Mouse (Mus musculus) midbrain, embryonic 10.5 days (tissue): Measurements from ENCODE around the gene Zfp568. TPM values are rescaled to one million over a fixed set of nuclear protein-coding genes. Genes with fewer than 3 reads are reported as not detected.

ENCODE experiments used
- DNase-seq: peaks from one replicate; pipeline ENCODE4 v3.0.0-alpha.2; 2017; ENCODE audit warnings: low spot score
- H3K27ac ChIP-seq: fragments of 300-500 bp; sonication (generic); replicated peaks from 2 replicates; pipeline ENCODE4 v1.5.1; 2016; ENCODE audit warnings: mild to moderate bottlenecking
- H3K27me3 ChIP-seq: fragments of 300-500 bp; sonication (generic); 2 replicates; pipeline ENCODE4 v1.6.1; 2016; ENCODE audit warnings: low read depth, mild to moderate bottlenecking; ENCODE audit not compliant: poor library complexity, severe bottlenecking
- H3K36me3 ChIP-seq: fragments of 300-500 bp; sonication (generic); 2 replicates; pipeline ENCODE4 v1.6.1; 2016; ENCODE audit warnings: mild to moderate bottlenecking, moderate library complexity
- H3K4me1 ChIP-seq: fragments of 300-500 bp; sonication (generic); 2 replicates; pipeline ENCODE4 v1.6.1; 2016
- H3K4me3 ChIP-seq: fragments of 300-500 bp; sonication (generic); 2 replicates; pipeline ENCODE4 v1.5.1; 2016; ENCODE audit warnings: mild to moderate bottlenecking, moderate library complexity
- H3K9me3 ChIP-seq: fragments of 300-500 bp; sonication (generic); replicated peaks from 2 replicates; pipeline ENCODE4 v1.6.1; 2016; ENCODE audit warnings: mild to moderate bottlenecking
- WGBS: fragments of 180-500 bp; shearing (Covaris S2); methylation state at CpG from one replicate; pipeline ENCODE4 v1.1.7; 2016; 5-methylcytosine and 5-hydroxymethylcytosine counted together
- polyA plus RNA-seq: library from polyadenylated mRNA; unstranded; fragments of >200 nt; fragmentation: Nextera tagmentation; extraction: Ambion mirVana; gene quantifications from 2 replicates; pipeline ENCODE4 v1.2.1, GENCODE M21; 2016

Gene Zfp568
- polyA plus RNA-seq, 1 experiment from 2014 or later: 23.3 TPM

DNA sequence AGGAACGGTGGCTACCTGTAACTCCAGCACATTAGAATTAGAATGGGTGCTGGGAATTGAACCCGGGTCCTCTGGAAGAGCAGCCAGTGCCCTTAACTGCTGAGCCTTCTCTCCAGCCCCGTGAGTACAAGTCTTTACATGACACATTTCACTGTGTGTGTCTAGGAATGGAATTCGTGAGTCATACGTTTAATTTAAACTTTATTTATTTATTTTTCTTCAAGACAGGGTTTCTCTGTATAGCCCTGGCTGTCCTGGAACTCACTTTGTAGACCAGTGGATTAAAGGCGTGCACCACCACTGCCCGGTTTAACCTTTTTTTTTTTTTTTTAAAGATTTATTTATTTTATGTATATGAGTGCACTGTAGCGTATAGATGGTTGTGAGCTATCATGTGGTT lies 11.4 kb downstream of the Zfp568 start:
- 92% methylated on average over 8 of the region's 8 CpGs for WGBS
- no peak overlapping the region for H3K27ac ChIP-seq
- H3K4me3 ChIP-seq: no peak overlapping the region
- H3K27me3 ChIP-seq: no peaks in the 10 kb centered on the region
- no peaks in the 10 kb centered on the region; the same call in 1 of the 2 replicates for H3K9me3 ChIP-seq
- no peak for DNase-seq
- H3K4me1 ChIP-seq: no peaks in the 10 kb centered on the region
- H3K36me3 ChIP-seq: peaks cover 98% of the 10 kb centered on the region

DNA sequence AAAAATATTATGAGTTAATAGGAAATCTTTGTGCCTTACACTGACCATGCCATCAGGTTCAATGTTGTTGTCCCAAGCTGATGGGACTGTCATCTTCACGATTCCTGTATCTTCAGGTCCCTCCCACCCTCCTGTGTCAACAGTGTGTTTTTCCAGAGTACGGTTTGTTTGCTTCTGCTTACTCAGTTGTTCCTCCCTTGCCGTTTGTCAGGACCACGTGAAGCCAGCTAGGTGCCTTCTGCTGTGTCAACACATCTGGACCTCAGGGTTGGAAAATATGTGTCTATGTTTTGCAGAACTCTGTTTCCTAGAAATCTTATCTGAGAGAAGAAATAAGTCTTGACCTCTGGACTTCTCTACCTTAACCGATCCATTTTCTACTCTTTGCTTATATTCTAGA lies 16.8 kb downstream of the Zfp568 start:
- Histone ChIP-seq H3K4me1 (no peaks in the 10 kb centered on the region), H3K9me3 (no peaks in the 10 kb centered on the region; the same call in 1 of the 2 replicates), H3K4me3 (no peak overlapping the region), H3K36me3 (peaks cover 95% of the 10 kb centered on the region), H3K27me3 (no peaks in the 10 kb centered on the region), H3K27ac (no peak overlapping the region)
- WGBS: 92% methylated on average over 5 of the region's 5 CpGs
- no peak for DNase-seq

DNA sequence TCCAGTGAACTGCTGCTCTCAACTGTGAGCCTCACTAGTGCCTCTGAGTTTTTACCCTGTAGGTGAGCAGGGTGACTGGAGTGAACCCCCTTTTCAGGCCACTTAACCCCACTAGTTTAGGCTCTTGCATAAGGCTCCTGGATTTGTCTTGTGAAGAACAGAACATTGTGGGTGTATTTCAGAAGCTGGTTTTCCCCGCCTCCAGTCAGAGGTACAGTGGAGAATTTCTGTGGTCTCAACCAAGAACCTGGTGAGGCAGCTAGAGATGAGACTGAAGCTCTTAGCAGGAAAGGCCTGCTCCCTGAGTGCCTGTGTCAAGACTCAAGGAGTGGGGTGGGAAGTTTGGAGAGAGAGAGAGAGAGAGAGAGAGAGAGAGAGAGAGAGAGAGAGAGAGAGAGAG lies 23.8 kb downstream of the Zfp568 start:
- DNase-seq: no peak
- H3K27ac ChIP-seq: no peak overlapping the region
- WGBS: 92% methylated on average over 1 of the region's 1 CpGs
- H3K4me3 ChIP-seq: no peak overlapping the region
- no peaks in the 10 kb centered on the region for H3K27me3 ChIP-seq
- peaks cover 89% of the 10 kb centered on the region for H3K36me3 ChIP-seq
- H3K9me3 ChIP-seq: no peaks in the 10 kb centered on the region
- 0 out of 2 replicates have a peak, but pooled peaks cover 4% of the 10 kb centered on the region for H3K4me1 ChIP-seq

- H3K27me3 ChIP-seq: no peaks in the 10 kb centered on the region
- 0 out of 2 replicates have a peak, but pooled peaks cover 4% of the 10 kb centered on the region for H3K4me1 ChIP-seq
- H3K36me3 ChIP-seq: peaks cover 88% of the 10 kb centered on the region
- no peak overlapping the region for H3K4me3 ChIP-seq
- H3K9me3 ChIP-seq: no peaks in the 10 kb centered on the region
- no peak overlapping the region for H3K27ac ChIP-seq
- WGBS: 92% methylated on average over 6 of the region's 6 CpGs
- DNase-seq: no peak
Measured at GRCm38 (mm10) chr7:30008020-30008690, 24.4 kb downstream of the Zfp568 start.

DNA sequence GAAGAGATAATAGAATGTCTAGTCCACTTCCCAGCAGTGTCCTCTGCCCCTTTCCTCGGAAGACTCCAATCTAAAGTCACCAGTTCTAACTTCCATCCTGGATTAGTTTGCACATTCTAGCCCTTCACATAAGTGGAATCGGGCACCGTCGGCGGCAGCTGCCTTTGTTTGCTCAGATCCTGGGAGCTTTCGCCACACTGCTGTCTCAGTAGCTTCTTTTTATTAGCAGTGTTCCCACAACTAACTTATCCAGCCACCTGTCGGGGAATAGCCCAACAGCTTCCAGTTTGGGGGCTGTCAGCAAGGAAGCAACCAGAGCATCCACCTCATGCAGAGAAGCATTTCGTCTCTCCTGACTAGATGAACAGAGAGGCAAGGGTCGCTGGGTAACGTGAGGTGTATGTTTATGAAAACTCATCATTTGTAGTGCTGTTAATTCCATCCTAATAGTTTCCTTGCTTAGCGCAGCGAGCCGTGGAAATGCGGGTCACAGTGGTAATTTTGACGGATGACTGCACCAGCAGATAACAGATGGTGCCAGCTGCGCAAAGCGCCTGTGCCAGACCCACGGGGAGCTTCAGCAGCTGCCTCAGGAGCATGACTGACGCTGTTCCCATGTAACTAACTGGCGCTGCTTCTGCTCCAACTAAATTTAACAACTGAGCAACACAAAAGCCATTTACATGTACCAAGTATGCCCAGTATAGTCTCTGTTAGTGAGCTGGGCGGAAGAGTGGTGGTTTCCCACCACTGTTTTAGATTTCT lies 25.7 kb downstream of the Zfp568 start:
- 0 out of 2 replicates have a peak, but pooled peaks cover 4% of the 10 kb centered on the region for H3K4me1 ChIP-seq
- H3K27ac ChIP-seq: 0 out of 2 replicates have a peak overlapping the region, but pooled peaks have one; percentile 0
- H3K36me3 ChIP-seq: peaks cover 88% of the 10 kb centered on the region
- no peak overlapping the region for H3K4me3 ChIP-seq
- DNase-seq: no peak
- H3K9me3 ChIP-seq: no peaks in the 10 kb centered on the region
- no peaks in the 10 kb centered on the region for H3K27me3 ChIP-seq
- 85% methylated on average over 21 of the region's 21 CpGs for WGBS

- Histone ChIP-seq H3K4me1 (0 out of 2 replicates have a peak, but pooled peaks cover 4% of the 10 kb centered on the region), H3K27ac (no peak overlapping the region), H3K4me3 (no peak overlapping the region), H3K36me3 (peaks cover 87% of the 10 kb centered on the region), H3K9me3 (no peaks in the 10 kb centered on the region), H3K27me3 (no peaks in the 10 kb centered on the region)
- DNase-seq: no peak
- 87% methylated on average over 10 of the region's 10 CpGs for WGBS
Measured at GRCm38 (mm10) chr7:30010551-30011195, 26.9 kb downstream of the Zfp568 start.

- DNase-seq: no peak
- Histone ChIP-seq H3K36me3 (peaks cover 89% of the 10 kb centered on the region), H3K4me3 (no peak overlapping the region), H3K27me3 (no peaks in the 10 kb centered on the region), H3K4me1 (0 out of 2 replicates have a peak, but pooled peaks cover 4% of the 10 kb centered on the region), H3K9me3 (no peaks in the 10 kb centered on the region), H3K27ac (no peak overlapping the region)
- 85% methylated on average over 4 of the region's 4 CpGs for WGBS
Measured at GRCm38 (mm10) chr7:30012956-30013363, 29.2 kb downstream of the Zfp568 start.

DNA sequence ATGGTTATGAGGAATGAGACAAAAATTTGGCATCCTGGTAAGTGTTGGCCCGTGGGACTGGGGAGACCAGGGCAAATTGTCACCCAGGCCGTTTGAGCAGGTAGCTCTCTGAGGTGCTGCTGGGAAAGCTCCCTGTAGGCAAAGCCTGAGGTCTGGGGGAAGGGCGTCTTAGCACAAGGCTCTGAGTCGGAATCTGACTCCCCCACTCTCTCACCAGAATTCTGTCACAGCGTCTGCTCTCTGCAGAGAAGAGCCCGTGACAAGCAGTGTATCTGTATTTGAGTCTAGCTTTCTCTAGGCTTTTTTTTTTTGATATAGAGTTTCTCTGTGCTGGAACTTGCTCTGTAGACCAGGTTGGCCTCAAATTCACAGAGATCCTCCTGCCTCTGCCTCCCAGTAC lies 33.5 kb downstream of the Zfp568 start:
- DNase-seq: no peak

DNA sequence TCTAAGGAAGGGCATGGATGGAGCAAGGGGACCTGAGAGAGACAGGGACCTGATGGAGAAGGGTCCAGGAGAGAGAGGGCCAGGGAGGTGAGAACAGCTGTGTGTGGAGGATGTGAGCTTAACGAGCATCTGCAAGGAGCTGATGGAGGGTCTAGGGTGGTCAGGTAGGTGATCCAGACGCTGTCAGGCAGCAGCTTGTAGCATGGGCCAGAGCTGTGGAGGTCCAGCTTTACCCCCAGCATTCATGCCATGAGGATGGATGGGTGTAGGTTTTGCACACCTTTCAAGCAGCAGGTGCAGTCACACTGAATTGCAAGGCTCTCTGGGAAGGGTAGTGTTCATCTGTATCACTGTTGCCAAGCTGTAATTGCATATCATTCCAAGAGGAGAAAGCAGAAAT lies 35.8 kb downstream of the Zfp568 start:
- no peak overlapping the region for H3K27ac ChIP-seq
- no peak for DNase-seq
- H3K9me3 ChIP-seq: no peaks in the 10 kb centered on the region
- peaks cover 98% of the 10 kb centered on the region for H3K36me3 ChIP-seq
- 90% methylated on average over 2 of the region's 2 CpGs for WGBS
- no peak overlapping the region for H3K4me3 ChIP-seq
- H3K4me1 ChIP-seq: no peaks in the 10 kb centered on the region
- no peaks in the 10 kb centered on the region for H3K27me3 ChIP-seq

More for the DNA sequence above, 33.5 kb downstream of the Zfp568 start:
- no peak overlapping the region for H3K27ac ChIP-seq
- no peaks in the 10 kb centered on the region for H3K9me3 ChIP-seq
- H3K4me3 ChIP-seq: no peak overlapping the region
- no peaks in the 10 kb centered on the region for H3K4me1 ChIP-seq
- WGBS: 94% methylated on average over 6 of the region's 6 CpGs
- no peaks in the 10 kb centered on the region for H3K27me3 ChIP-seq
- peaks cover 93% of the 10 kb centered on the region for H3K36me3 ChIP-seq

DNA sequence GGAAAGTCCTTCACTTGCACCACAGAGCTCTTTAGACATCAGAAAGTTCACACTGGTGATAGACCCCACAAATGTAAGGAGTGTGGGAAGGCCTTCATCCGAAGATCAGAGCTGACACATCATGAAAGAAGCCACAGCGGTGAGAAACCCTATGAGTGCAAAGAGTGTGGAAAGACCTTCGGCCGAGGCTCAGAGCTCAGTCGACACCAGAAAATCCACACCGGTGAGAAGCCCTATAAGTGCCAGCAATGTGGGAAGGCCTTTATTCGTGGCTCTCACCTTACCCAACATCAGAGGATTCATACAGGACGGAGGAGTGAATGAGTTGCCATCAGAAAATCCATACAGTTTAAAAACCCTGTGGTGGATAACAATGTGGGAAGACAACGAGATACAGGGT lies 39.6 kb downstream of the Zfp568 start:
- WGBS: 95% methylated on average over 9 of the region's 9 CpGs
- Histone ChIP-seq H3K27ac (no peak overlapping the region), H3K36me3 (peaks cover 99% of the 10 kb centered on the region)

GRCm38 (mm10) chr7:30023800-30024199 lies 40.0 kb downstream of the Zfp568 start:
- Histone ChIP-seq H3K9me3 (no peaks in the 10 kb centered on the region), H3K36me3 (peaks cover 97% of the 10 kb centered on the region), H3K4me3 (no peak overlapping the region), H3K4me1 (no peaks in the 10 kb centered on the region), H3K27ac (no peak overlapping the region), H3K27me3 (no peaks in the 10 kb centered on the region)
- DNase-seq: no peak
- WGBS: 95% methylated on average over 8 of the region's 8 CpGs

More for the DNA sequence above, 39.6 kb downstream of the Zfp568 start:
- H3K9me3 ChIP-seq: no peaks in the 10 kb centered on the region
- H3K4me1 ChIP-seq: no peaks in the 10 kb centered on the region
- no peak overlapping the region for H3K4me3 ChIP-seq
- no peak for DNase-seq
- no peaks in the 10 kb centered on the region for H3K27me3 ChIP-seq

GRCm38 (mm10) chr7:30025358-30025757 lies 41.6 kb downstream of the Zfp568 start:
- Histone ChIP-seq H3K4me1 (peaks cover under 1% of the 10 kb centered on the region; the same call in 1 of the 2 replicates), H3K27ac (no peak overlapping the region), H3K36me3 (peaks cover 83% of the 10 kb centered on the region), H3K9me3 (no peaks in the 10 kb centered on the region), H3K27me3 (no peaks in the 10 kb centered on the region), H3K4me3 (no peak overlapping the region)
- no peak for DNase-seq
- WGBS: 87% methylated on average over 5 of the region's 5 CpGs
